Mouse (Mus musculus) ES-E14 (cell line): ENCODE data around the gene Fry.

Experiments
- HCFC1 ChIP-seq: IDR thresholded peaks from 2 replicates; pipeline ENCODE4 v1.6.1; 2012; ENCODE audit warnings: low read length, inconsistent platforms, borderline replicate concordance; ENCODE audit not compliant: insufficient read depth
- ZC3H11A ChIP-seq: IDR thresholded peaks from 2 replicates; pipeline ENCODE4 v1.6.1; 2012; ENCODE audit warnings: low read depth, mild to moderate bottlenecking, inconsistent platforms, low read length, borderline replicate concordance
- ZNF384 ChIP-seq: IDR thresholded peaks from 2 replicates; pipeline ENCODE4 v1.6.1; 2012; ENCODE audit warnings: low read depth, low read length, inconsistent platforms

DNA sequence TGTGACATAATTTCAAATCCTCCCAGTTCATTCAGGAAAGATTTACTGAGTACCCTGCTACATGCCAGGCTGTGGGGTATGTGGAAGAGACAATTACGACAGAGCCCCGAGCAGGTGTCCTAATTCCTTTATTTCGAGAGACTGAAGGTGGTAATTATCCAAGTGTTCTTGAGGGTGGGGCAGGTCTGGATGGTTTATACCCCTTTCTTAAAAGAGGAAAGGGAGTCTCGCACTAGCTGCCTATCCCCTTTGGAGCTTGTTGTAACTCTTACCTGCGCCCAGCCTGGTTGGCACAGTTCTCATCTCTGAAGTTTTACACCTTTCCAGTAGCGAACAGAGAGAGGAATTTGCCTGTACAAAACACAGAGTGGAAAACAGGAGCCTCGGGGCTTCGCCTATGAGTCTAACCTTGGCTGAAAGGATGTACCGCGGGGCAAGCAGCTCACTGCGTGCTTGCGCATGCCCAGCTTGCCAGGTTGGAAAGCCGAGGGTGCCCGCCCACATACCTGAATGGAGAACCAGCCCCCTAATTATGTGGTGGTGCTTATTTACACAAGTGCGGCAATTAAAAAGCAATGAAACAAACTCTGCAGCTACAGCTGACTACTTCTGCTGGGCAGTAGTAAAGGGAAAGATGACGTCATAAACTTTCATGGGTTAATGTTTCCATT, 143.7 kb downstream of the Fry start:
- no peak for TF ChIP-seq ZNF384
- no peak for TF ChIP-seq ZC3H11A
- no peak for TF ChIP-seq HCFC1
